Mouse (Mus musculus) heart, embryonic 11.5 days (tissue): Measurements from ENCODE around the gene Scel. TPM values are rescaled to one million over a fixed set of nuclear protein-coding genes. Genes with fewer than 3 reads are reported as not detected.

ENCODE experiments used
- ATAC-seq: fragments of 200-750 bp; cut with Nextera tagmentation; replicated peaks from 2 replicates; pipeline ENCODE4 v1.8.0; 2017; ENCODE audit warnings: moderate library complexity; ENCODE audit not compliant: insufficient number of reproducible peaks, low FRiP score, low TSS enrichment
- H3K27ac ChIP-seq: fragments of 300-500 bp; sonication (generic); 2 replicates; pipeline ENCODE4 v1.5.1; 2014; ENCODE audit warnings: mild to moderate bottlenecking, low read depth, low read length
- H3K27me3 ChIP-seq: fragments of 300-500 bp; sonication (generic); 2 replicates; pipeline ENCODE4 v1.6.1; 2014; ENCODE audit warnings: mild to moderate bottlenecking, low read length, mixed read lengths; ENCODE audit not compliant: control insufficient read depth, insufficient read depth
- H3K36me3 ChIP-seq: fragments of 300-500 bp; sonication (generic); 2 replicates; pipeline ENCODE4 v1.6.1; 2014; ENCODE audit warnings: mild to moderate bottlenecking, low read length, moderate library complexity, mixed read lengths; ENCODE audit not compliant: control insufficient read depth, insufficient read depth
- H3K4me1 ChIP-seq: fragments of 300-500 bp; sonication (generic); 2 replicates; pipeline ENCODE4 v1.6.1; 2014; ENCODE audit warnings: low read length; ENCODE audit not compliant: control insufficient read depth, insufficient read depth
- H3K4me2 ChIP-seq: fragments of 300-500 bp; sonication (generic); 2 replicates; pipeline ENCODE4 v1.6.1; 2014; ENCODE audit warnings: mild to moderate bottlenecking, moderate library complexity
- H3K4me3 ChIP-seq: fragments of 300-500 bp; sonication (generic); 2 replicates; pipeline ENCODE4 v1.5.1; 2014; ENCODE audit warnings: low read depth, low read length
- H3K9ac ChIP-seq: fragments of 300-500 bp; sonication (generic); 2 replicates; pipeline ENCODE4 v1.6.1; 2014; ENCODE audit warnings: mild to moderate bottlenecking, low read depth, low read length, moderate library complexity
- H3K9me3 ChIP-seq: fragments of 300-500 bp; sonication (generic); replicated peaks from 2 replicates; pipeline ENCODE4 v1.6.1; 2016; ENCODE audit warnings: low read length; ENCODE audit not compliant: control insufficient read depth
- whole genome bisulfite sequencing: fragments of 180-500 bp; shearing (Covaris S2); extraction: QIAGEN DNeasy Blood & Tissue Kit; methylation state at CpG from one replicate; pipeline ENCODE4 v1.1.7; 2014; ENCODE audit not compliant: insufficient replicate concordance; 5-methylcytosine and 5-hydroxymethylcytosine counted together
- polyA plus RNA-seq: library from polyadenylated mRNA; unstranded; fragments of >200 nt; fragmentation: Nextera tagmentation; extraction: Ambion mirVana; gene quantifications from 2 replicates; pipeline ENCODE4 v1.2.1, GENCODE M21; 2014

Gene Scel
- polyA plus RNA-seq, 1 experiment from 2014 or later = 0.39 TPM

DNA sequence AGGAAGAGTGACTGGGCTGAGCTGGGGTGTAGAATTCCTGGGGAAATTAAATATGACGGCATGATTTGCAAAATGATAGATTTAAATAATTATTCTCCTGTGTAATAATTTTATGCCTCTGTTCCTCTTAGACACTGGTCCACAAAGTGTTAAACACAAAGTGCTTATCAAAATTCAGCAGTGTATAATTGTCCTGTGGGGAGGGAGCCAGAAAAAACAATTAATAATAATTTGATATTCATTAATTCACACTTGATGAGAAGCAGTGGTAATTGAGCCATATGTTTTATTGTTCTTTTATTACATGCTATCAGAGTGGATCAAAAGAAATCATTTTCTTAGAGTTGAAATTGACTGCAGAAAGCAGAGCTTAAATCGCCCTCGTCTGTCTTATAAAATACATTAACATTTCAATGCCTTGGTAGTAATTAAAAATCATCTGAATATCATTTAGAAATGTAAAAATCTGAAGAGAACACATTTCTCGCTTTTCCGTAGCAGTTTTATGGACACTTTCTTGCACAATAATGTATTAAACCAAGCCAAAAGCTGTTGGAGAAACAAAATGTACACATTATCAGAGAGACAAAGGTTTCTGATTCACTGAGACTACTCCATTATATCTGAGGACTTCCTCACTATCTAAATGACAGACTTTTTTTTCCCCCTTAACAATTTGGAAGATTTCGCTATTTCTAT is 100.6 kb downstream of the Scel start:
- Histone ChIP-seq H3K9me3 (no peaks in the 10 kb centered on the region), H3K27ac (no peak overlapping the region)
- WGBS = 86% methylated on average over 6 of the region's 6 CpGs

GRCm38 (mm10) chr14:103614272-103614587 is 101.1 kb downstream of the Scel start:
- 88% methylated on average over 4 of the region's 4 CpGs for WGBS
- Histone ChIP-seq H3K4me3 (no peak overlapping the region), H3K36me3 (no peaks in the 10 kb centered on the region), H3K4me1 (no peaks in the 10 kb centered on the region), H3K27me3 (no peaks in the 10 kb centered on the region), H3K27ac (no peak overlapping the region), H3K9me3 (no peaks in the 10 kb centered on the region), H3K4me2 (no peak overlapping the region), H3K9ac (no peak overlapping the region)
- no peak for ATAC-seq

More for the DNA sequence above, 100.6 kb downstream of the Scel start:
- Histone ChIP-seq H3K4me1 (no peaks in the 10 kb centered on the region), H3K4me2 (no peak overlapping the region), H3K36me3 (no peaks in the 10 kb centered on the region), H3K27me3 (no peaks in the 10 kb centered on the region), H3K9ac (no peak overlapping the region), H3K4me3 (no peak overlapping the region)
- no peak for ATAC-seq

GRCm38 (mm10) chr14:103619756-103620155 is 106.6 kb downstream of the Scel start:
- Histone ChIP-seq H3K27me3 (no peaks in the 10 kb centered on the region), H3K4me3 (no peak overlapping the region), H3K9ac (no peak overlapping the region), H3K4me1 (no peaks in the 10 kb centered on the region), H3K9me3 (no peaks in the 10 kb centered on the region), H3K36me3 (no peaks in the 10 kb centered on the region), H3K27ac (no peak overlapping the region), H3K4me2 (no peak overlapping the region)
- 85% methylated on average over 4 of the region's 4 CpGs for WGBS
- ATAC-seq = no peak

GRCm38 (mm10) chr14:103621207-103621606 is 108.1 kb downstream of the Scel start:
- ATAC-seq = no peak
- no peak overlapping the region for H3K4me3 ChIP-seq

GRCm38 (mm10) chr14:103626100-103626499 is 113.0 kb downstream of the Scel start:
- Histone ChIP-seq H3K9me3 (no peaks in the 10 kb centered on the region), H3K4me1 (no peaks in the 10 kb centered on the region), H3K9ac (no peak overlapping the region), H3K36me3 (no peaks in the 10 kb centered on the region), H3K4me2 (no peak overlapping the region), H3K27ac (no peak overlapping the region), H3K27me3 (no peaks in the 10 kb centered on the region), H3K4me3 (no peak overlapping the region)
- 76% methylated on average over 6 of the region's 6 CpGs for WGBS
- no peak for ATAC-seq

More at GRCm38 (mm10) chr14:103621207-103621606, 108.1 kb downstream of the Scel start:
- Histone ChIP-seq H3K4me1 (no peaks in the 10 kb centered on the region), H3K27me3 (no peaks in the 10 kb centered on the region), H3K9me3 (no peaks in the 10 kb centered on the region), H3K9ac (no peak overlapping the region), H3K36me3 (no peaks in the 10 kb centered on the region), H3K27ac (no peak overlapping the region), H3K4me2 (no peak overlapping the region)
- 82% methylated on average over 2 of the region's 2 CpGs for WGBS

DNA sequence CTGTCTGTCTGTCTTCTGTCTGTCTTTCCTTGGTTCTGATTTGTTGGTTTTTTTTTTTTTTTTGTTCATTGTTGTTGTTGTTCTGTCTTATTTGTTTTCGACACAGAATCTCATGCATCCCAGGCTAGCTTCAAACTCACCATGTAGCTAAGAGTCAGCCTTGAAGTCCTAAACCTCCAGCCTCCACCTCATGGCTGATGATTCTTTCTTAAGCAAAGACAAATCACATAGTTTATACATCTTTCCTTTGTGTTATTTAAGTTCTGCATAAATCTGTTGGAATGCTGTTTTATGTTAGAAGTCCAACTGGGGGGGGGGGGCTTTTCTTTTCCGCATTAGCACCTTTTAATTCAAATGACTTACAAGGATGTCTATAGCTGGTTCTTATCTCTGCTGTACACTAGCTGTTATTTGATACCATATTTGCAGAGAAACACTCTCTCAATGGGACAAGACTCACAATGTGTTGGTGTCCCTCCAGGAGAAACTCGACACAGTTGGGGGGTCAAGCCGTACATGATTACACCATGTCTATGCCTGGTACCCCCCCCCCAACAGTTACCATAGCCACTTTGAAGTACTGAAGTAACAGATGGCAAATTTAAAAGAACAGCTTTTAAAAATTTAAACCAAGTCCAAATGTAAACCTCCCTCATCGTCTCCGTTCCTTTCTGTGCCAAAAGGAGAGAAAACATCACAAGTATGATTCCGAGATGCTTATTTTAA is 116.7 kb downstream of the Scel start:
- Histone ChIP-seq H3K27ac (no peak overlapping the region), H3K4me3 (no peak overlapping the region), H3K4me2 (no peak overlapping the region), H3K9ac (no peak overlapping the region), H3K36me3 (no peaks in the 10 kb centered on the region), H3K4me1 (no peaks in the 10 kb centered on the region), H3K27me3 (no peaks in the 10 kb centered on the region), H3K9me3 (no peaks in the 10 kb centered on the region)
- ATAC-seq = no peak
- WGBS = 82% methylated on average over 7 of the region's 7 CpGs

DNA sequence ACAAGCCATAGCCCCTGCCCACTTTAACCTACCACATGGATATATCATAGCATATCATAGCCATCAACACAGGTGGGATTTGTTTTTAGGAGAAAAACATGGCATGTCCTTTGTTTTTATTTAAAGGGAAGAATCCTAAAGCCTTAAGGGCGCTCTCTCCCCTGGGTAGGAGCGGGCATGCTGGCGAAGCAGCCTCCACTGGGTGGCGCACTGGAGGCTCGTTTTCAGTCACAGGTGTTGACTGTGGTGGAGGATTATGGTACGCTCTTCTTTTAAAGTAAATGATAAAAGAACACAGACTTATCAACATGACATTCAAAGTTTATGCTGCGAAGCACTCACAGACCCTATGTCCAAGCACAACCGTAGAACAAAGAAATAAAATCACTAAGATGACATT is 117.4 kb downstream of the Scel start:
- 79% methylated on average over 8 of the region's 8 CpGs for WGBS
- Histone ChIP-seq H3K4me2 (no peak overlapping the region), H3K9me3 (no peaks in the 10 kb centered on the region), H3K36me3 (no peaks in the 10 kb centered on the region), H3K4me1 (no peaks in the 10 kb centered on the region), H3K27me3 (no peaks in the 10 kb centered on the region), H3K9ac (no peak overlapping the region), H3K4me3 (no peak overlapping the region), H3K27ac (no peak overlapping the region)
- ATAC-seq = no peak

GRCm38 (mm10) chr14:103643933-103644332 is 130.8 kb downstream of the Scel start:
- Histone ChIP-seq H3K4me3 (no peak overlapping the region), H3K4me2 (no peak overlapping the region), H3K27me3 (0 out of 2 replicates have a peak, but pooled peaks cover 5% of the 10 kb centered on the region), H3K27ac (no peak overlapping the region), H3K36me3 (no peaks in the 10 kb centered on the region), H3K4me1 (no peaks in the 10 kb centered on the region), H3K9ac (no peak overlapping the region), H3K9me3 (no peaks in the 10 kb centered on the region)
- 64% methylated on average over 3 of the region's 3 CpGs for WGBS
- no peak for ATAC-seq

- peaks cover 31% of the 10 kb centered on the region for H3K27me3 ChIP-seq
- ATAC-seq = no peak
- no peaks in the 10 kb centered on the region for H3K36me3 ChIP-seq
- H3K4me1 ChIP-seq = no peaks in the 10 kb centered on the region
- no peak overlapping the region for H3K27ac ChIP-seq
- no peak overlapping the region for H3K9ac ChIP-seq
- H3K4me2 ChIP-seq = no peak overlapping the region
- WGBS = 79% methylated on average over 2 of the region's 2 CpGs
- H3K9me3 ChIP-seq = no peaks in the 10 kb centered on the region
- H3K4me3 ChIP-seq = no peak overlapping the region
Measured at GRCm38 (mm10) chr14:103647981-103648380, 134.8 kb downstream of the Scel start.
